Mouse (Mus musculus) neural tube, embryonic 15.5 days (tissue): ENCODE data around the gene Wdr45. TPM values are rescaled to one million over a fixed set of nuclear protein-coding genes. Genes with fewer than 3 reads are reported as not detected.
"Not testable (repeated sequence)": the region's sequence is repeated elsewhere in the genome, so short reads cannot be mapped to it uniquely, and the experiment has no call there.

ENCODE experiments used
- ATAC-seq: fragments of 200-750 bp; cut with Nextera tagmentation; 2 replicates; pipeline ENCODE4 v1.8.0; 2017; ENCODE audit warnings: mild to moderate bottlenecking, moderate TSS enrichment, moderate library complexity; ENCODE audit not compliant: low FRiP score
- H3K27ac ChIP-seq: fragments of 300-500 bp; sonication (generic); replicated peaks from 2 replicates; pipeline ENCODE4 v1.5.1; 2015; ENCODE audit warnings: mild to moderate bottlenecking, inconsistent platforms
- H3K27me3 ChIP-seq: fragments of 300-500 bp; sonication (generic); replicated peaks from 2 replicates; pipeline ENCODE4 v1.6.1; 2015; ENCODE audit warnings: inconsistent platforms
- H3K36me3 ChIP-seq: fragments of 300-500 bp; sonication (generic); 2 replicates; pipeline ENCODE4 v1.6.1; 2015; ENCODE audit warnings: inconsistent platforms
- H3K4me1 ChIP-seq: fragments of 300-500 bp; sonication (generic); 2 replicates; pipeline ENCODE4 v1.6.1; 2015; ENCODE audit warnings: inconsistent platforms
- H3K4me2 ChIP-seq: fragments of 300-500 bp; sonication (generic); 2 replicates; pipeline ENCODE4 v1.6.1; 2015; ENCODE audit warnings: inconsistent platforms, mild to moderate bottlenecking, moderate library complexity
- H3K4me3 ChIP-seq: fragments of 300-500 bp; sonication (generic); replicated peaks from 2 replicates; pipeline ENCODE4 v1.5.1; 2015; ENCODE audit warnings: mild to moderate bottlenecking, inconsistent platforms
- H3K9ac ChIP-seq: fragments of 300-500 bp; sonication (generic); replicated peaks from 2 replicates; pipeline ENCODE4 v1.6.1; 2015; ENCODE audit warnings: mild to moderate bottlenecking, inconsistent platforms
- H3K9me3 ChIP-seq: fragments of 300-500 bp; sonication (generic); replicated peaks from 2 replicates; pipeline ENCODE4 v1.6.1; 2016; ENCODE audit warnings: inconsistent platforms
- WGBS: fragments of 180-500 bp; shearing (Covaris S2); methylation state at CpG from one replicate; pipeline ENCODE4 v1.1.7; 2015; ENCODE audit warnings: mixed read lengths; 5-methylcytosine and 5-hydroxymethylcytosine counted together
- polyA plus RNA-seq: library from polyadenylated mRNA; unstranded; fragments of >200 nt; fragmentation: Nextera tagmentation; extraction: Ambion mirVana; gene quantifications from 2 replicates; pipeline ENCODE4 v1.2.1, GENCODE M21; 2015

Wdr45 gene
- polyA plus RNA-seq, 1 experiment from 2014 or later = 34.9 TPM

GRCm38 (mm10) chrX:7679405-7680056, 34.6 kb upstream of the Wdr45 start:
- WGBS = 21% methylated on average over 27 of the region's 27 CpGs
- H3K4me3 ChIP-seq = peak overlapping the region; percentile 30
- no peak overlapping the region for H3K9ac ChIP-seq
- peak; percentile 92 for ATAC-seq
- peaks cover 7% of the 10 kb centered on the region; the same call in 1 of the 2 replicates for H3K4me1 ChIP-seq
- no peak overlapping the region for H3K27ac ChIP-seq
- H3K36me3 ChIP-seq = no peaks in the 10 kb centered on the region
- H3K27me3 ChIP-seq = no peaks in the 10 kb centered on the region
- H3K9me3 ChIP-seq = no peaks in the 10 kb centered on the region
- peak overlapping the region; percentile 55 for H3K4me2 ChIP-seq

GRCm38 (mm10) chrX:7680057-7680412, 34.1 kb upstream of the Wdr45 start:
- no peak overlapping the region for H3K27ac ChIP-seq
- H3K4me3 ChIP-seq = peak overlapping the region; percentile 30
- 23% methylated on average over 12 of the region's 12 CpGs for WGBS
- H3K36me3 ChIP-seq = no peaks in the 10 kb centered on the region
- 0 out of 2 replicates have a peak, but pooled peaks cover 4% of the 10 kb centered on the region for H3K4me1 ChIP-seq
- peak; percentile 40; the same call in 1 of the 2 replicates for ATAC-seq
- H3K9me3 ChIP-seq = no peaks in the 10 kb centered on the region
- peak overlapping the region; percentile 55 for H3K4me2 ChIP-seq
- no peak overlapping the region for H3K9ac ChIP-seq
- no peaks in the 10 kb centered on the region for H3K27me3 ChIP-seq

GRCm38 (mm10) chrX:7680864-7681263, 33.3 kb upstream of the Wdr45 start, which contains the start of gene Magix:
TSS of gene Magix (minus strand) at chrX:7681251.
- Histone ChIP-seq H3K27ac (no peak within 1 kb of the TSS), H3K36me3 (no peaks in the 10 kb centered on the region), H3K9ac (no peak within 1 kb of the TSS), H3K27me3 (no peaks in the 10 kb centered on the region), H3K4me1 (0 out of 2 replicates have a peak, but pooled peaks cover 4% of the 10 kb centered on the region), H3K4me2 (peak within 1 kb of the TSS; percentile 55), H3K4me3 (peak within 1 kb of the TSS; percentile 30; the same call in 1 of the 2 replicates), H3K9me3 (no peaks in the 10 kb centered on the region)
- WGBS = 70% methylated on average over 14 of the region's 14 CpGs
- no peak for ATAC-seq

GRCm38 (mm10) chrX:7688321-7688720, 25.8 kb upstream of the Wdr45 start:
- no peaks in the 10 kb centered on the region for H3K4me1 ChIP-seq
- H3K36me3 ChIP-seq = no peaks in the 10 kb centered on the region
- no peak overlapping the region for H3K4me2 ChIP-seq
- H3K27ac ChIP-seq = no peak overlapping the region
- no peak overlapping the region for H3K9ac ChIP-seq
- 95% methylated on average over 2 of the region's 2 CpGs for WGBS
- H3K9me3 ChIP-seq = no peaks in the 10 kb centered on the region
- ATAC-seq = no peak
- no peak overlapping the region for H3K4me3 ChIP-seq
- H3K27me3 ChIP-seq = no peaks in the 10 kb centered on the region

- no peaks in the 10 kb centered on the region for H3K27me3 ChIP-seq
- H3K9me3 ChIP-seq = no peaks in the 10 kb centered on the region
- H3K4me3 ChIP-seq = no peak overlapping the region
- no peaks in the 10 kb centered on the region for H3K4me1 ChIP-seq
- H3K36me3 ChIP-seq = no peaks in the 10 kb centered on the region
- H3K27ac ChIP-seq = no peak overlapping the region
- 71% methylated on average over 3 of the region's 3 CpGs for WGBS
- no peak overlapping the region for H3K9ac ChIP-seq
- ATAC-seq = no peak
- no peak overlapping the region for H3K4me2 ChIP-seq
Observed at GRCm38 (mm10) chrX:7690486-7690885, 23.6 kb upstream of the Wdr45 start.

GRCm38 (mm10) chrX:7692862-7693261, 21.3 kb upstream of the Wdr45 start:
- Histone ChIP-seq H3K4me2 (no peak overlapping the region), H3K9ac (no peak overlapping the region), H3K9me3 (no peaks in the 10 kb centered on the region), H3K4me3 (no peak overlapping the region), H3K27ac (no peak overlapping the region), H3K27me3 (no peaks in the 10 kb centered on the region), H3K36me3 (no peaks in the 10 kb centered on the region), H3K4me1 (peaks cover 3% of the 10 kb centered on the region; the same call in 1 of the 2 replicates)
- WGBS = 44% methylated on average over 4 of the region's 4 CpGs
- no peak for ATAC-seq

- no peaks in the 10 kb centered on the region for H3K36me3 ChIP-seq
- no peaks in the 10 kb centered on the region for H3K9me3 ChIP-seq
- ATAC-seq = peak; percentile 75
- 36% methylated on average over 6 of the region's 6 CpGs for WGBS
- no peaks in the 10 kb centered on the region for H3K27me3 ChIP-seq
- H3K27ac ChIP-seq = peak overlapping the region; percentile 41; the same call in 1 of the 2 replicates
- H3K4me3 ChIP-seq = peak overlapping the region; percentile 54
- peaks cover 15% of the 10 kb centered on the region for H3K4me1 ChIP-seq
- no peak overlapping the region for H3K9ac ChIP-seq
- H3K4me2 ChIP-seq = peak overlapping the region; percentile 57
Observed at GRCm38 (mm10) chrX:7696520-7696919, 17.6 kb upstream of the Wdr45 start.

GRCm38 (mm10) chrX:7696954-7697381, 17.2 kb upstream of the Wdr45 start, which contains the start of gene Gpkow:
TSS of gene Gpkow (plus strand) at chrX:7697131.
- H3K9me3 ChIP-seq = no peaks in the 10 kb centered on the region
- 14% methylated on average over 33 of the region's 33 CpGs for WGBS
- no peaks in the 10 kb centered on the region for H3K36me3 ChIP-seq
- peak within 1 kb of the TSS; percentile 57 for H3K4me2 ChIP-seq
- peaks cover 15% of the 10 kb centered on the region for H3K4me1 ChIP-seq
- peak; percentile 95 for ATAC-seq
- peak within 1 kb of the TSS; percentile 54 for H3K4me3 ChIP-seq
- H3K27me3 ChIP-seq = no peaks in the 10 kb centered on the region
- peak within 1 kb of the TSS; percentile 46 for H3K9ac ChIP-seq
- peak within 1 kb of the TSS; percentile 72 for H3K27ac ChIP-seq

GRCm38 (mm10) chrX:7713764-7714134, 384 bp upstream of the Wdr45 start:
- H3K27ac ChIP-seq = 0 out of 2 replicates have a peak overlapping the region, but pooled peaks have one; percentile 54
- not testable (repeated sequence) for H3K9me3 ChIP-seq, H3K4me1 ChIP-seq, H3K9ac ChIP-seq, ATAC-seq, H3K27me3 ChIP-seq, H3K36me3 ChIP-seq
- H3K4me2 ChIP-seq = peak overlapping the region; percentile 54
- peak overlapping the region; percentile 34 for H3K4me3 ChIP-seq
- 32% methylated on average over 5 of the region's 12 CpGs for WGBS

GRCm38 (mm10) chrX:7716058-7716457, 1.9 kb downstream of the Wdr45 start:
- not testable (repeated sequence) for ATAC-seq, H3K4me1 ChIP-seq, H3K4me2 ChIP-seq, H3K9me3 ChIP-seq, H3K27me3 ChIP-seq, H3K36me3 ChIP-seq, H3K4me3 ChIP-seq, H3K27ac ChIP-seq, H3K9ac ChIP-seq
- 50% methylated on average over 1 of the region's 1 CpGs for WGBS

GRCm38 (mm10) chrX:7721514-7722281, 7.6 kb downstream of the Wdr45 start, which contains the start of gene Gm45208:
TSS of gene Gm45208 (plus strand) at chrX:7722245.
- H3K27me3 ChIP-seq = no peaks in the 10 kb centered on the region
- WGBS = 31% methylated on average over 22 of the region's 22 CpGs
- H3K27ac ChIP-seq = peak within 1 kb of the TSS; percentile 93

GRCm38 (mm10) chrX:7722282-7722611, 8.1 kb downstream of the Wdr45 start:
- H3K4me1 ChIP-seq = peaks cover 6% of the 10 kb centered on the region
- H3K9me3 ChIP-seq = no peaks in the 10 kb centered on the region
- H3K27ac ChIP-seq = peak overlapping the region; percentile 93
- H3K27me3 ChIP-seq = no peaks in the 10 kb centered on the region
- peak overlapping the region; percentile 66 for H3K4me2 ChIP-seq
- peak overlapping the region; percentile 54 for H3K9ac ChIP-seq
- WGBS = 30% methylated on average over 11 of the region's 11 CpGs
- peak; percentile 36 for ATAC-seq
- H3K4me3 ChIP-seq = peak overlapping the region; percentile 55
- H3K36me3 ChIP-seq = peaks cover 4% of the 10 kb centered on the region; the same call in 1 of the 2 replicates

More at GRCm38 (mm10) chrX:7721514-7722281, 7.6 kb downstream of the Wdr45 start, which contains the start of gene Gm45208:
- H3K4me3 ChIP-seq = peak within 1 kb of the TSS; percentile 55
- peak within 1 kb of the TSS; percentile 66 for H3K4me2 ChIP-seq
- peak within 1 kb of the TSS; percentile 54 for H3K9ac ChIP-seq
- H3K9me3 ChIP-seq = no peaks in the 10 kb centered on the region
- ATAC-seq = peak; percentile 91
- 0 out of 2 replicates have a peak, but pooled peaks cover 4% of the 10 kb centered on the region for H3K36me3 ChIP-seq
- H3K4me1 ChIP-seq = peaks cover 6% of the 10 kb centered on the region
